9 mouse cellular contexts compared by ENCODE assay signal in the genomic region with DNA sequence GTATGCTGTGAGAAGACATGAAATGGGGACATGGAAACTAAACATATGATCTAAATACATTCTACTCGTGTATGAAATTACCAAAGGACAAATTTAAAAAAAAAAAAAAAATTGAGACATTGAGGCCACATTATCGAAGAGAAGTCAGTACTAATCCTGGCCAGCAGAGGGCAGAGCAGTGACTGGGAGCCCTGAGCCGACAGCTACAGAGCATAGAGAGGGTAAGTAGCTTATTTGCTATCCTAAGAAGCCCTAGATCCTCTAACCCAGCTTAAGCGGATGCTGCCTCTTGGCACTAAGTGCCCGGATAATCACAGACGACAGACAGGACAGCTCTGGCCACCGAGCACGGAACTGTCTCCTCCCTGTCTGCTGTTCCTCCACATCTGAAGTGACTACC. TPM values are rescaled to one million over a fixed set of nuclear protein-coding genes. Genes with fewer than 3 reads are reported as not detected.
DNase-seq lines count a peak whose midpoint lies in the region; ATAC-seq and TF ChIP-seq lines count a peak whose summit lies in the region.
"Had no signal": no experiment of that assay in that cellular context is flagged by ENCODE, and none has a peak within 500 bp of the region (broad histone marks: within the 10 kb centered on the region; RNA-seq: fewer than 3 reads in every experiment).

No protein-coding gene starts in this region.

- no peak overlapping the region for H3K9ac ChIP-seq in heart, adult 2 months (ENCODE audit: low read depth, low read length)
- no peak overlapping the region for H3K9ac ChIP-seq in kidney, postnatal 0 days (ENCODE audit: low read depth, low read length)
- H3K9ac ChIP-seq: liver, embryonic 13.5 days had no signal

- no peak for TF ChIP-seq EP300 in heart, adult 2 months (IDR thresholded peaks at IDR 0.05; ENCODE audit: insufficient read depth, low read depth, low read length)

- TF ChIP-seq CTCF in heart, adult 2 months (IDR thresholded peaks at IDR 0.05), result peak; percentile 90
- peak; percentile 87 for TF ChIP-seq CTCF in kidney, postnatal 0 days (IDR thresholded peaks at IDR 0.05; ENCODE audit: low read depth)

- no peaks in the 10 kb centered on the region for H3K79me2 ChIP-seq in heart, adult 2 months (replicated peaks; ENCODE audit: control insufficient read depth, insufficient read depth, low read length)

- no peaks in the 10 kb centered on the region for H3K9me3 ChIP-seq in heart, embryonic 10.5 days
- no peaks in the 10 kb centered on the region for H3K9me3 ChIP-seq in kidney, postnatal 0 days (replicated peaks; ENCODE audit: low read length)
- H3K9me3 ChIP-seq: liver, embryonic 13.5 days had no signal

- H3K36me3 ChIP-seq in heart, adult 2 months (ENCODE audit: control insufficient read depth, insufficient read depth, low read length), result peaks cover 2% of the 10 kb centered on the region; the same call in 1 of the 2 replicates
- peaks cover 73% of the 10 kb centered on the region for H3K36me3 ChIP-seq in heart, embryonic 10.5 days
- H3K36me3 ChIP-seq in kidney, postnatal 0 days (ENCODE audit: insufficient read depth, low read length), result peaks cover 44% of the 10 kb centered on the region

- H3K4me3 ChIP-seq in heart, adult 2 months, result no peak overlapping the region
- H3K4me3 ChIP-seq in heart, embryonic 10.5 days, result no peak overlapping the region
- H3K4me3 ChIP-seq in kidney, postnatal 0 days (replicated peaks; ENCODE audit: low read depth, low read length), result no peak overlapping the region
- H3K4me3 ChIP-seq: liver, embryonic 13.5 days had no signal

- no peak overlapping the region for H3K4me2 ChIP-seq in kidney, postnatal 0 days (ENCODE audit: low read length)
- H3K4me2 ChIP-seq: liver, embryonic 13.5 days had no signal

- DNase-seq in heart, adult 2 months, result peak; percentile 51 to 72
- DNase-seq in heart, embryonic 10.5 days (ENCODE audit: low spot score), result no peak
- peak; percentile 62 for DNase-seq in T-cell, adult 2 months (ENCODE audit: low spot score)
- DNase-seq in cerebellum, postnatal 25 days, result peak; percentile 79 to 87
- peak; percentile 73 to 77 for DNase-seq in frontal cortex, postnatal 36 days (ENCODE audit: low spot score in 2 of 2)
- peak; percentile 86 for DNase-seq in kidney, postnatal 0 days (ENCODE audit: low spot score)
- peak; percentile 49 for DNase-seq in lung, postnatal 25 days (ENCODE audit: low spot score)
- peak; percentile 62 for DNase-seq in right cerebral cortex, postnatal 25 days
- DNase-seq: liver, embryonic 13.5 days had no signal

- H3K4me1 ChIP-seq in heart, adult 2 months (ENCODE audit: control insufficient read depth, insufficient read depth, low read length), result peaks cover 12% of the 10 kb centered on the region
- H3K4me1 ChIP-seq in heart, embryonic 10.5 days, result peaks cover 26% of the 10 kb centered on the region
- H3K4me1 ChIP-seq in kidney, postnatal 0 days (replicated peaks; ENCODE audit: insufficient read depth, low read length), result peaks cover 21% of the 10 kb centered on the region

- H3K27ac ChIP-seq in heart, adult 2 months, result no peak overlapping the region
- no peak overlapping the region for H3K27ac ChIP-seq in heart, embryonic 10.5 days
- no peak overlapping the region for H3K27ac ChIP-seq in kidney, postnatal 0 days
- H3K27ac ChIP-seq: liver, embryonic 13.5 days had no signal

- TF ChIP-seq POLR2A in heart, adult 2 months (IDR thresholded peaks at IDR 0.05; ENCODE audit: insufficient read depth, low read depth, low read length), result no peak

- ATAC-seq in kidney, postnatal 0 days (replicated peaks; ENCODE audit: low FRiP score, low read depth), result no peak

- H3K27me3 ChIP-seq in heart, adult 2 months (ENCODE audit: control insufficient read depth, insufficient read depth, low read length), result no peaks in the 10 kb centered on the region
- no peaks in the 10 kb centered on the region for H3K27me3 ChIP-seq in heart, embryonic 10.5 days (ENCODE audit: insufficient read depth, poor library complexity, severe bottlenecking)
- H3K27me3 ChIP-seq in kidney, postnatal 0 days (ENCODE audit: insufficient read depth, low read length), result no peaks in the 10 kb centered on the region
- H3K27me3 ChIP-seq: liver, embryonic 13.5 days had no signal

- 32% methylated on average over 8 of the region's 8 CpGs for WGBS in heart, adult 2 months
- 42% methylated on average over 8 of the region's 8 CpGs for WGBS in heart, embryonic 10.5 days
- WGBS in kidney, postnatal 0 days, result 49% methylated on average over 8 of the region's 8 CpGs

- intact Hi-C loops in heart, adult 2 months (cut with DNase I), result no loop called here

RNA-seq across cellular contexts. Expression of gene Psmc1, which starts 21.7 kb away (rescaled TPM):
- total RNA-seq in heart, adult 2 months (2021), result 100 to 1,000 TPM; 124 to 132 TPM
- polyA plus RNA-seq in heart, adult 2 months (2012; rRNA removed), result 40.8 and 61.1 TPM in 2 replicates
- 278 and 309 TPM in 2 replicates for polyA plus RNA-seq in heart, embryonic 10.5 days (2016; fragmentation: Nextera tagmentation; extraction: Ambion mirVana)
- polyA plus RNA-seq in kidney, postnatal 0 days (2015; fragmentation: Nextera tagmentation; extraction: Ambion mirVana), result 236 and 264 TPM in 2 replicates

RNA-seq across cellular contexts. Expression of gene Nrde2, which starts 27.8 kb away (rescaled TPM):
- total RNA-seq in heart, adult 2 months (2021), result 10 to 100 TPM in 1 of 2 experiments, 1 to 10 TPM in 1; 7.9 to 11.0 TPM
- 5.1 and 6.9 TPM in 2 replicates for polyA plus RNA-seq in heart, adult 2 months (2012; rRNA removed)
- polyA plus RNA-seq in heart, embryonic 10.5 days (2016; fragmentation: Nextera tagmentation; extraction: Ambion mirVana), result 10.3 and 12.0 TPM in 2 replicates
- 17.2 and 18.6 TPM in 2 replicates for polyA plus RNA-seq in kidney, postnatal 0 days (2015; fragmentation: Nextera tagmentation; extraction: Ambion mirVana)
